8 mouse cellular contexts compared by ENCODE assay signal in the genomic region with DNA sequence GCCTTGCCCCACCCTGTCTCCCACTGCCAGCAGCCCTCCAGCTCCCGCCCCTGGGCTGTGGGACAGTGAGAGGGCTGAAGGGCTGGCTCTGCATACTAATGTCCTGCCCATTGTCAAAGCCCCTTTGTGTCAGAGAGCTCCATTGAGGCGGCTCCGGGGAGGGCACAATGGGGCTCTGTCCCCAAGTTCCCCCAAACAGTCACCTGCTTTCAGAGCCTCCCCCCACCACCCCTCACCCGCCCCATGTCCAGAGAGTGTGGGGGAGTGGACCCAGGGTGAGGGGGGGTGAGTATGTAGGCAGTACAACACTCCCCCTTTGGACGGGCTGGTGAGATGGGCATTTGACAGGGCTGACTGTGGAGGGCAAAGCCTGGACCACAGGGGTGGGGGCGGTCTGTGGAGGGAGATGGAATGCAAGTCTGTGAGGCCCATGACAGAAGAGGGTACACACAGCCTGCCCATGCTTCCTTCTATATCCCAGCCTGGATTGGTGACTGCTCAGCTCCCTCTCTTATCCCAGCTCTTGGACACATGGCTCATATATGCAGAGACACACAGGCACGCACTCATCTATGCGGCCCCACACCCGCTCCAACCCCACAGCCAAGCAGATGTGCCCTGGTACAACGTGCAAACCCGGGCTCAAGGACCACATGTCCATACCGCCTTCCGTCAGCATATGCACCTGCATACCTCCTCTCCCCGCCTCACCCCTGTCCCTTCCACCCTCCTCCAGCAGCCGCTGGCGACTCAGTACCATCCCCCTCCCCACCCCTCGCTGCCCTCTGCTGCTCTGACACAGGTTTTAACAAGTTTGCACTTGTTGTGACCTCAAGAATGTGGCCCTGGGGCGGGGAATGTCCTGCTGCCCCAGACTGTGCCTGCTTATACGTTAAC. TPM values are rescaled to one million over a fixed set of nuclear protein-coding genes. Genes with fewer than 3 reads are reported as not detected.
A peak's percentile ranks its signal among the peaks of the same experiment; 100 is the strongest.
DNase-seq lines count a peak whose midpoint lies in the region; ATAC-seq lines count a peak whose summit lies in the region.
"Had no signal": no experiment of that assay in that cellular context is flagged by ENCODE, and none has a peak within 500 bp of the region (broad histone marks: within the 10 kb centered on the region; RNA-seq: fewer than 3 reads in every experiment).

No protein-coding gene starts in this region.

- H3K27ac ChIP-seq in embryonic facial prominence, embryonic 14.5 days (replicated peaks; ENCODE audit: low read depth, low read length), result no peak overlapping the region
- H3K27ac ChIP-seq in limb, embryonic 13.5 days, result no peak overlapping the region

- H3K4me1 ChIP-seq in embryonic facial prominence, embryonic 14.5 days (ENCODE audit: control insufficient read depth, insufficient read depth, low read length), result peaks cover 3% of the 10 kb centered on the region; the same call in 1 of the 2 replicates
- H3K4me1 ChIP-seq in limb, embryonic 13.5 days, result peaks cover 9% of the 10 kb centered on the region

- no peak overlapping the region for H3K4me3 ChIP-seq in embryonic facial prominence, embryonic 14.5 days (ENCODE audit: low read depth, low read length)
- no peak overlapping the region for H3K4me3 ChIP-seq in limb, embryonic 13.5 days

- H3K36me3 ChIP-seq in embryonic facial prominence, embryonic 14.5 days (ENCODE audit: control insufficient read depth, insufficient read depth, low read length), result no peaks in the 10 kb centered on the region
- no peaks in the 10 kb centered on the region for H3K36me3 ChIP-seq in limb, embryonic 13.5 days

- peaks cover 21% of the 10 kb centered on the region for H3K27me3 ChIP-seq in embryonic facial prominence, embryonic 14.5 days (replicated peaks; ENCODE audit: control insufficient read depth, insufficient read depth, low read length)
- H3K27me3 ChIP-seq in limb, embryonic 13.5 days, result peaks cover 45% of the 10 kb centered on the region

- ATAC-seq in embryonic facial prominence, embryonic 14.5 days (ENCODE audit: low read depth), result peak; percentile 91
- peak; percentile 57 for ATAC-seq in limb, embryonic 13.5 days (ENCODE audit: low FRiP score, low read depth)

- peak; percentile 24 for DNase-seq in urinary bladder, postnatal 25 days (ENCODE audit: low spot score)
- DNase-seq in urinary bladder, adult 2 months (ENCODE audit: low spot score), result no peak
- peak; percentile 60 for DNase-seq in embryonic facial prominence, embryonic 14.5 days (ENCODE audit: low spot score)
- DNase-seq in kidney, adult 8-10 months, result peak; percentile 83 to 91
- peak; percentile 35 to 60 for DNase-seq in right cerebral cortex, adult 2 months (ENCODE audit: low spot score in 2 of 2)
- no peak for DNase-seq in adrenal gland, postnatal 25 days

- WGBS in embryonic facial prominence, embryonic 14.5 days, result 11% methylated on average over 17 of the region's 19 CpGs
- WGBS in limb, embryonic 13.5 days, result 13% methylated on average over 19 of the region's 19 CpGs

- no peaks in the 10 kb centered on the region for H3K9me3 ChIP-seq in embryonic facial prominence, embryonic 14.5 days (ENCODE audit: control insufficient read depth, low read length)
- H3K9me3 ChIP-seq in limb, embryonic 13.5 days, result no peaks in the 10 kb centered on the region

- no peak overlapping the region for H3K4me2 ChIP-seq in embryonic facial prominence, embryonic 14.5 days (ENCODE audit: low read depth, low read length)
- H3K4me2 ChIP-seq in limb, embryonic 13.5 days (replicated peaks), result peak overlapping the region; percentile 9; the same call in 1 of the 2 replicates

- H3K9ac ChIP-seq in embryonic facial prominence, embryonic 14.5 days (ENCODE audit: low read depth, low read length), result no peak overlapping the region
- no peak overlapping the region for H3K9ac ChIP-seq in limb, embryonic 13.5 days

RNA-seq across cellular contexts. Expression of gene Kcnj10, which starts 9.2 kb away (rescaled TPM):
- 0.39 and 0.52 TPM in 2 replicates for polyA plus RNA-seq in urinary bladder, adult 2 months (2012; rRNA removed)
- polyA plus RNA-seq in embryonic facial prominence, embryonic 14.5 days (2014; fragmentation: Nextera tagmentation; extraction: Ambion mirVana), result 0.18 and 0.28 TPM in 2 replicates
- 0.04 and 0.05 TPM in 2 replicates for polyA plus RNA-seq in limb, embryonic 13.5 days (2015; fragmentation: Nextera tagmentation; extraction: Ambion mirVana)
- total RNA-seq in adrenal gland, postnatal 25 days (2021), result 0.39 and 0.48 TPM in 2 replicates

RNA-seq across cellular contexts. Expression of gene Kcnj9, which starts 21.0 kb away (rescaled TPM):
- polyA plus RNA-seq in urinary bladder, adult 2 months (2012; rRNA removed), result 0.04 and 0.23 TPM in 2 replicates
- polyA plus RNA-seq in embryonic facial prominence, embryonic 14.5 days (2014; fragmentation: Nextera tagmentation; extraction: Ambion mirVana), result 0.06 TPM in 1 of 2 replicates, not detected in the other
- 0.06 TPM in 1 of 2 replicates, not detected in the other for polyA plus RNA-seq in limb, embryonic 13.5 days (2015; fragmentation: Nextera tagmentation; extraction: Ambion mirVana)
- 0.18 TPM in 1 of 2 replicates, not detected in the other for total RNA-seq in adrenal gland, postnatal 25 days (2021)
- total RNA-seq: common myeloid progenitor, adult 5-6 weeks had no signal

RNA-seq across cellular contexts. Expression of gene Pigm, which starts 26.2 kb away (rescaled TPM):
- polyA plus RNA-seq in urinary bladder, adult 2 months (2012; rRNA removed), result 10.3 and 11.5 TPM in 2 replicates
- polyA plus RNA-seq in embryonic facial prominence, embryonic 14.5 days (2014; fragmentation: Nextera tagmentation; extraction: Ambion mirVana), result 6.9 and 7.2 TPM in 2 replicates
- 6.2 and 6.8 TPM in 2 replicates for polyA plus RNA-seq in limb, embryonic 13.5 days (2015; fragmentation: Nextera tagmentation; extraction: Ambion mirVana)
- 11.8 and 13.1 TPM in 2 replicates for total RNA-seq in adrenal gland, postnatal 25 days (2021)

RNA-seq across cellular contexts. Expression of gene Atp1a2, which starts 52.3 kb away (rescaled TPM):
- polyA plus RNA-seq in urinary bladder, adult 2 months (2012; rRNA removed), result 44.1 and 57.0 TPM in 2 replicates
- 5.6 and 6.2 TPM in 2 replicates for polyA plus RNA-seq in embryonic facial prominence, embryonic 14.5 days (2014; fragmentation: Nextera tagmentation; extraction: Ambion mirVana)
- 5.3 and 5.6 TPM in 2 replicates for polyA plus RNA-seq in limb, embryonic 13.5 days (2015; fragmentation: Nextera tagmentation; extraction: Ambion mirVana)
- total RNA-seq in adrenal gland, postnatal 25 days (2021), result 110 and 122 TPM in 2 replicates
- total RNA-seq: common myeloid progenitor, adult 5-6 weeks had no signal

Comparison
In these comparisons a context has a peak if more than half of its experiments do, and no peak if none do; other contexts are left out.
1. DNase-seq: peak in urinary bladder, postnatal 25 days (single experiment), embryonic facial prominence, embryonic 14.5 days (single experiment), kidney, adult 8-10 months (2 of 2) and right cerebral cortex, adult 2 months (2 of 2); none in urinary bladder, adult 2 months (single experiment) and adrenal gland, postnatal 25 days (single experiment).